Mouse (Mus musculus): ENCODE data around the gene Rnh1. TPM values are rescaled to one million over a fixed set of nuclear protein-coding genes. Genes with fewer than 3 reads are reported as not detected.

Gene Rnh1
- polyA plus RNA-seq, 1 experiment from 2014 or later: 56.7 TPM

DNA sequence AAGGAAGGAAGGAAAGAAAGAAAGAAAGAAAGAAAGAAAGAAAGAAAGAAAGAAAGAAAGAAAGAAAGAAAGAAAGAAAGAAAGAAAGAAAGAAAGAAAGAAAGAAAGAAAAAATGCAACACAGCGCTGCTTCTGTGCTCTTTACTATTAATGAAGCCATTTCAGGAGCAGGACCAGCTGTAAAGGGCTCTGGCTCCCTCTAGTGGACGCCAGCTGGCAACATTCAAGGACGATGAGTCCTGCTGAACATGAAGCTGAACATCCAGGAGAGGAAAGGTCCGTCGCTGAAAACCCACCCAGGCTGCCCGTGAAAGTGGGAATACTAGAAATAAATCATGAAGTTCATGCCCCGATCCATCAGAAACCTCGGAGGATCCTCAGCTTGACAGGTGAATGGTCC is 3.5 kb upstream of the Rnh1 start:
- ATAC-seq (ENCODE audit: low FRiP score): no peak
- Histone ChIP-seq H3K9ac (ENCODE audit: low read length) (no peak overlapping the region), H3K4me1 (ENCODE audit: control insufficient read depth, insufficient read depth, low read length) (peaks cover 8% of the 10 kb centered on the region), H3K27me3 (ENCODE audit: control insufficient read depth, insufficient read depth, low read length) (no peaks in the 10 kb centered on the region), H3K27ac (ENCODE audit: low read depth, low read length) (no peak overlapping the region), H3K36me3 (ENCODE audit: control insufficient read depth, insufficient read depth, low read length) (no peaks in the 10 kb centered on the region), H3K9me3 (ENCODE audit: control insufficient read depth, low read length) (no peaks in the 10 kb centered on the region), H3K4me3 (ENCODE audit: low read depth, low read length) (no peak overlapping the region), H3K4me2 (no peak overlapping the region)
- WGBS: 3% methylated on average over 8 of the region's 8 CpGs
- DNase-seq (ENCODE audit: low spot score, missing footprints): peak; percentile 95

DNA sequence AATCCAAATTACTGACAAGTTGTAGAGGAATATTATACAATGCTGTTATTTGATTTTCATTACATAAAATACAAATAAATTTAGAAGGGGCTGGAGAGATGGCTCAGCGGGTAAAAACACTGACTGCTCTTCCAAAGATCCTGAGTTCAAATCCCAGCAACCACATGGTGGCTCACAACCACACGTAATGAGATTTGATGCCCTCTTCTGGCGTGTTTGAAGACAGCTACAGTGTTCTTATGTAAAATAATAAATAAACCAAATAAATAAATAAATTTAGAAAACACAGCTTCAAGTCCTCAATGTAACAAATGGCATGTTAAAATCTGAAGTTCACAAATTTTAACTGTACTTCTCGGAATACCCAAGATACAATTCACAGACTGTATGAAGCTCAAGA is 2.4 kb upstream of the Rnh1 start:
- H3K27ac ChIP-seq (ENCODE audit: low read depth, low read length): no peak overlapping the region
- H3K36me3 ChIP-seq (ENCODE audit: control insufficient read depth, insufficient read depth, low read length): no peaks in the 10 kb centered on the region
- ATAC-seq (ENCODE audit: low FRiP score) (no peak), DNase-seq (ENCODE audit: low spot score, missing footprints) (no peak)
- H3K4me3 ChIP-seq (ENCODE audit: low read depth, low read length): no peak overlapping the region
- H3K27me3 ChIP-seq (ENCODE audit: control insufficient read depth, insufficient read depth, low read length): no peaks in the 10 kb centered on the region
- peaks cover 8% of the 10 kb centered on the region for H3K4me1 ChIP-seq (ENCODE audit: control insufficient read depth, insufficient read depth, low read length)
- no peak overlapping the region for H3K4me2 ChIP-seq
- 81% methylated on average over 4 of the region's 4 CpGs for WGBS
- H3K9me3 ChIP-seq (ENCODE audit: control insufficient read depth, low read length): no peaks in the 10 kb centered on the region
- no peak overlapping the region for H3K9ac ChIP-seq (ENCODE audit: low read length)

DNA sequence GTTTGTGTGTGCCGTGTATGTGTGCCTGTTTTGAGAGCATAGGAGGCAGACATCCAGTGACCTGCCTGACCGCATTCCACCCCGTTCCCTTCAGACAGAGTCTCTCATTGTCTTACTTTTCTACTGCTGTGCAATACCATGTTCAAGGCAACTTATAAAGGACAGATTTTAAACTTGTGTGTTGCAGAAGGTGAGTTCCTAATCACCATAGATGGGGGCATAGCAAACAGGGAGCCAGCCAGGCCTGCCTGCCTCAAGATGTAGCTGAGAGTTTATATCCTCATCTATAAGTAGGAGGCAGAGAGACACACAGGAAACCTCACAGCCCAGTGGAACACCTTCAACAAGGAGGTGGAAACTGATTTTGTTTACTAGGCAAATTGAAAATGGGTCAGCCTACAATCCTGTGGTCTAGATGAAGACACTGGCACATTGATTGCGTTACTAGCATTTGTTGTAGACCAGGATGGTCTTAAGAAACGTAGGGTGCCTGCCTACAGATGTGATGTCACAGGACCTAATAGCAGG is 730 bp upstream of the Rnh1 start:
- H3K4me2 ChIP-seq: peak overlapping the region; percentile 67
- H3K4me3 ChIP-seq (ENCODE audit: low read depth, low read length): peak overlapping the region; percentile 43; the same call in 1 of the 2 replicates
- DNase-seq (ENCODE audit: low spot score, missing footprints) (peak; percentile 85), ATAC-seq (ENCODE audit: low FRiP score) (no peak)
- no peaks in the 10 kb centered on the region for H3K36me3 ChIP-seq (ENCODE audit: control insufficient read depth, insufficient read depth, low read length)
- H3K9me3 ChIP-seq (ENCODE audit: control insufficient read depth, low read length): no peaks in the 10 kb centered on the region
- WGBS: 89% methylated on average over 5 of the region's 5 CpGs
- peaks cover 8% of the 10 kb centered on the region for H3K4me1 ChIP-seq (ENCODE audit: control insufficient read depth, insufficient read depth, low read length)
- H3K27ac ChIP-seq (ENCODE audit: low read depth, low read length): no peak overlapping the region; the same call in 1 of the 2 replicates
- H3K9ac ChIP-seq (ENCODE audit: low read length): peak overlapping the region; percentile 75
- no peaks in the 10 kb centered on the region for H3K27me3 ChIP-seq (ENCODE audit: control insufficient read depth, insufficient read depth, low read length)

DNA sequence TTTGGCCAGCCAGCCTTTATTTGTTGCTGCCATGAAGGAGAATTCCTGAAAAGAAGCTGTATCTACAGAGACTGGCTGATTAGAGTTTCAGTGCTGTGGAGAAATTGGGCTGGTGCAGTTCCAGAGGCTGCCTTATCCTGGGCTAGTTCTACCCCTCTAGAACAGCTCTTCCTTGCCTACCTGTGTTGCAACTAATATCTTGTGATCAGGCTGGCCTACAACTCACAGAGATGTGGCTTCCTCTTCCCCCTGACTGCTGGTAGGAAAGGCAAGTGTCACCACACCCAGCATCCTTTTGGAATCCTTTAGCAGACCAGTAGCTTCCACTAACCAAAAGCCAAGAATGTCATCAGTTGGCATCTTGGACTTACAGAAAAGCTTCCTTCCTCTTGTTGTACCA is 2.8 kb downstream of the Rnh1 start:
- Histone ChIP-seq H3K4me2 (no peak overlapping the region), H3K36me3 (ENCODE audit: control insufficient read depth, insufficient read depth, low read length) (no peaks in the 10 kb centered on the region), H3K4me3 (ENCODE audit: low read depth, low read length) (no peak overlapping the region), H3K9ac (ENCODE audit: low read length) (no peak overlapping the region), H3K27ac (ENCODE audit: low read depth, low read length) (no peak overlapping the region), H3K27me3 (ENCODE audit: control insufficient read depth, insufficient read depth, low read length) (no peaks in the 10 kb centered on the region), H3K4me1 (ENCODE audit: control insufficient read depth, insufficient read depth, low read length) (peaks cover 13% of the 10 kb centered on the region), H3K9me3 (ENCODE audit: control insufficient read depth, low read length) (no peaks in the 10 kb centered on the region)
- no peak for ATAC-seq (ENCODE audit: low FRiP score)
- DNase-seq (ENCODE audit: low spot score, missing footprints): no peak

DNA sequence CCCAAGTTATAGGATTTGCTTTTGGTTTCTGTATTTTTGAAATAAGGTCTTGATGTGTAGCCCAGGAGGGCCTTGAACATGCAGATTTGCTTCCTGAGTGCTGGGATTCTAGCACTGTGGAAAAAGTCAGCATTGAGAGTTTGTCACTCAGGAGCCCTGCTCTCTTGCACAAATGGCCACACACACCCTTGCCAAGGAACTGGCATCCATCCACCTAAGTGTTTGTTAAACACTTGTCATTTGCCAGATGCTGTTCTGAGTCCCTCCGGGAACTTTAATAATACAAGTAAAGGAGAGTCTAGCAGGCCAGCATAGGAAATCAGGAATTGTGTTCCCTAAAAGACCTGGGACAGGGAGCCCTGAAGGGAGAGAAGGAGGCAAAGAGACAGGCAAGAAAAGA is 3.4 kb downstream of the Rnh1 start:
- DNase-seq (ENCODE audit: low spot score, missing footprints): no peak
- no peak overlapping the region for H3K4me3 ChIP-seq (ENCODE audit: low read depth, low read length)
- no peak for ATAC-seq (ENCODE audit: low FRiP score)
- H3K4me2 ChIP-seq: no peak overlapping the region
- no peaks in the 10 kb centered on the region for H3K9me3 ChIP-seq (ENCODE audit: control insufficient read depth, low read length)
- no peaks in the 10 kb centered on the region for H3K27me3 ChIP-seq (ENCODE audit: control insufficient read depth, insufficient read depth, low read length)
- no peaks in the 10 kb centered on the region for H3K36me3 ChIP-seq (ENCODE audit: control insufficient read depth, insufficient read depth, low read length)
- no peak overlapping the region for H3K9ac ChIP-seq (ENCODE audit: low read length)
- WGBS: 97% methylated on average over 1 of the region's 1 CpGs
- peaks cover 13% of the 10 kb centered on the region for H3K4me1 ChIP-seq (ENCODE audit: control insufficient read depth, insufficient read depth, low read length)
- H3K27ac ChIP-seq (ENCODE audit: low read depth, low read length): no peak overlapping the region

DNA sequence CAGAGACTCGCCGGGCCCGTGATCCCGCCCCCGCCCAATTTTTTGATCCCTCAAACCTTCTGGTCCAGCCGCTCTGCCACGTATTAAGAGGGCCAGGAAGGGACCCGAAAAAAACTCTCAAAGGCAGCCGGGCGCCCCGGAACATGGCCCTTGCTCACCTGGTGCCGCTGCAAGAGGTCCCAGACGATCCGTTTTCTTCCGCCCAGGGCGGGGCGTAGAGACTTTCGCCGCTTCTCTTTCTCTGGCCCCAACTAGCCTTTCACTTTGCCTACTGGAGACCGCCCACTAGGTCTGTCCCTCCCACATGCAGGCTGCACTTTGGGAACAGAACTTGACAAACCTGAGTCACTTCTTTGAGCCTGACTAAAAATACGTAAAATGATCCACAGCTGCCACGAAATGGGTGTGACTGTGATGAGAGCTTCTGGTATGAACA is 4.1 kb downstream of the Rnh1 start:
- Histone ChIP-seq H3K9ac (ENCODE audit: low read length) (peak overlapping the region; percentile 67), H3K9me3 (ENCODE audit: control insufficient read depth, low read length) (no peaks in the 10 kb centered on the region), H3K27ac (ENCODE audit: low read depth, low read length) (no peak overlapping the region), H3K36me3 (ENCODE audit: control insufficient read depth, insufficient read depth, low read length) (no peaks in the 10 kb centered on the region), H3K27me3 (ENCODE audit: control insufficient read depth, insufficient read depth, low read length) (no peaks in the 10 kb centered on the region), H3K4me1 (ENCODE audit: control insufficient read depth, insufficient read depth, low read length) (peaks cover 13% of the 10 kb centered on the region), H3K4me3 (ENCODE audit: low read depth, low read length) (peak overlapping the region; percentile 29), H3K4me2 (peak overlapping the region; percentile 52)
- WGBS: 2% methylated on average over 22 of the region's 22 CpGs
- peak; percentile 84 for DNase-seq (ENCODE audit: low spot score, missing footprints)
- no peak for ATAC-seq (ENCODE audit: low FRiP score)

DNA sequence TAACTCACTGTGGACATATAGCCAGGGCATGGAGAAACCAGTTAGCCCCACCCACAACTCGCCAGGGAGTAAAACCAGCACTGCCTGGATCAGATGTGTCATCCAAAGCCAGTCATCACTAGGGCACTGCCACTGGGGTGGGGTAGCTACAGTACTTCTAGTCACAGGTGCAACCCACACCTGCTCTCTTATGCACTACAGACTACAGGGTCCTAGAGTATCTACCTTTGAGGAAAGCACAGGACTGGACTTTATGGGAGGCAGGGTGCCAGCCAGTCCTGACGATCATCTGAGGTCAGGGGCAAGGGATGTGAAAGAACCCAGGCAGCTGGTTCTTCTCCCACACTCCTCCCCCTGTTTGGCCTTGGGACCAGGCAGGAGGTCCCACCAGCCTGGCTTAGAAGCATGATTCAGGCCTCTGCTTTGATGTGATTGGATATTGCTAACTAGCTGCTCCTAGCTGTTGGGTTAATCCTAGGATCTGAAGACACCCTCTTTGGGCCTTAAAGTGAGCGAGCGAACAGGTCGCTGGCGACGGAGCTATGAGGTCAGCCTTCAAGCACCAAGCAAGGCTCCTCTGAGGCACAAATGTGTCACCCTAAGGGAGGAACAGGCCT is 4.6 kb downstream of the Rnh1 start:
- ATAC-seq (ENCODE audit: low FRiP score) (no peak), DNase-seq (ENCODE audit: low spot score, missing footprints) (peak; percentile 91)
- peak overlapping the region; percentile 29 for H3K4me3 ChIP-seq (ENCODE audit: low read depth, low read length)
- WGBS: 19% methylated on average over 7 of the region's 7 CpGs
- H3K9me3 ChIP-seq (ENCODE audit: control insufficient read depth, low read length): no peaks in the 10 kb centered on the region
- peak overlapping the region; percentile 52 for H3K4me2 ChIP-seq
- no peak overlapping the region for H3K27ac ChIP-seq (ENCODE audit: low read depth, low read length)
- peaks cover 9% of the 10 kb centered on the region for H3K4me1 ChIP-seq (ENCODE audit: control insufficient read depth, insufficient read depth, low read length)
- no peaks in the 10 kb centered on the region for H3K27me3 ChIP-seq (ENCODE audit: control insufficient read depth, insufficient read depth, low read length)
- H3K36me3 ChIP-seq (ENCODE audit: control insufficient read depth, insufficient read depth, low read length): no peaks in the 10 kb centered on the region
- peak overlapping the region; percentile 67 for H3K9ac ChIP-seq (ENCODE audit: low read length)

DNA sequence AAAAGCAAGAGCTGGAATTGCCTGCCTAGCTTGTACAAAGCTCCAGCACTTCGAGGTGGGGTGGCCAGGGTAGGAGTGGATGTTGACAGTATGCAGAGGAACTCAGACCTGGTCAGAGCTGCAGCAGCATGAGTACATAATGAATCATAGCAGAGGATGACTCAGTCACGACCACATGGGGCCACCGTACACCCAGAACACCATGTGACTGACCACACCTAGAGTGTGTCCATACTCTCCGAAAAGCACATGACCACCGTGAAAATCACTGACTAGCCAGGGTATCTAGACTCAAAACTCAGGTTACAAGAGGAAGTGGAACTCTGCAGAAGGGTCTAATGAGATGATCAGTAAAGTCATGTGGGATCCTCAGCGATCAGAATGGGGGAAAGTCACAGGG is 7.8 kb downstream of the Rnh1 start:
- Histone ChIP-seq H3K9me3 (ENCODE audit: control insufficient read depth, low read length) (no peaks in the 10 kb centered on the region), H3K36me3 (ENCODE audit: control insufficient read depth, insufficient read depth, low read length) (peaks cover 6% of the 10 kb centered on the region; the same call in 1 of the 2 replicates), H3K27me3 (ENCODE audit: control insufficient read depth, insufficient read depth, low read length) (no peaks in the 10 kb centered on the region), H3K9ac (ENCODE audit: low read length) (no peak overlapping the region), H3K4me3 (ENCODE audit: low read depth, low read length) (no peak overlapping the region), H3K4me1 (ENCODE audit: control insufficient read depth, insufficient read depth, low read length) (peaks cover 5% of the 10 kb centered on the region), H3K4me2 (no peak overlapping the region), H3K27ac (ENCODE audit: low read depth, low read length) (no peak overlapping the region)
- ATAC-seq (ENCODE audit: low FRiP score) (no peak), DNase-seq (ENCODE audit: low spot score, missing footprints) (no peak)
- 85% methylated on average over 6 of the region's 6 CpGs for WGBS

DNA sequence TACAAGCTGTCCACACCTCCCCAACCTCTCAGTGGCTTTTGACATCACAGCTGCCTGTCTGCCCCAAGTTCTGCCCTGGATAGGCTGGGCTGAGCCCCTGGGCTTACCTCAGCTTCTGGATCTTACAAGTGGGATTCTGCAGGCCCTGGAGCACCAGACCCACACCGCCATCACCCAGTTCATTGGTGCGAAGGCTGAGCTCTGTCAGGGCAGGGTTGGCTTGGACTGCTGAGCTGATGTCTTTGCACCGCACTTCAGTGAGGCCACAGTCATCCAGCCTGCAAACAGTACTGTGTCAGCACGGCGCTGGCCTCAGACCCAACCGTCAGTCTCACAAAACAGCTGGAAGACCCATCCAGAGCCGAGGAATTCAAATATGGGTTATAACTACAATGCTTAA is 8.3 kb downstream of the Rnh1 start:
- Histone ChIP-seq H3K4me1 (ENCODE audit: control insufficient read depth, insufficient read depth, low read length) (peaks cover 5% of the 10 kb centered on the region), H3K27ac (ENCODE audit: low read depth, low read length) (no peak overlapping the region), H3K4me2 (no peak overlapping the region), H3K9me3 (ENCODE audit: control insufficient read depth, low read length) (no peaks in the 10 kb centered on the region), H3K4me3 (ENCODE audit: low read depth, low read length) (no peak overlapping the region), H3K27me3 (ENCODE audit: control insufficient read depth, insufficient read depth, low read length) (no peaks in the 10 kb centered on the region), H3K36me3 (ENCODE audit: control insufficient read depth, insufficient read depth, low read length) (peaks cover 6% of the 10 kb centered on the region; the same call in 1 of the 2 replicates), H3K9ac (ENCODE audit: low read length) (no peak overlapping the region)
- 92% methylated on average over 7 of the region's 7 CpGs for WGBS
- DNase-seq (ENCODE audit: low spot score, missing footprints): no peak
- ATAC-seq (ENCODE audit: low FRiP score): no peak
